Mouse (Mus musculus) brain, embryonic 14.5 days (tissue): Measurements from ENCODE around the gene Esyt2.

Source experiments
- CTCF ChIP-seq: fragments of 200-500 bp; IDR thresholded peaks from 2 replicates; pipeline ENCODE4 v1.5.1; 2012; ENCODE audit warnings: inconsistent platforms, mild to moderate bottlenecking, moderate library complexity, borderline replicate concordance; ENCODE audit not compliant: insufficient read depth, insufficient read length; ENCODE audit errors: extremely low read depth
- POLR2A ChIP-seq: fragments of 200-500 bp; IDR thresholded peaks from 2 replicates; pipeline ENCODE4 v1.6.1; 2012; ENCODE audit warnings: mild to moderate bottlenecking, inconsistent platforms, borderline replicate concordance; ENCODE audit not compliant: poor library complexity, insufficient read depth, insufficient read length, severe bottlenecking; ENCODE audit errors: extremely low read depth

DNA sequence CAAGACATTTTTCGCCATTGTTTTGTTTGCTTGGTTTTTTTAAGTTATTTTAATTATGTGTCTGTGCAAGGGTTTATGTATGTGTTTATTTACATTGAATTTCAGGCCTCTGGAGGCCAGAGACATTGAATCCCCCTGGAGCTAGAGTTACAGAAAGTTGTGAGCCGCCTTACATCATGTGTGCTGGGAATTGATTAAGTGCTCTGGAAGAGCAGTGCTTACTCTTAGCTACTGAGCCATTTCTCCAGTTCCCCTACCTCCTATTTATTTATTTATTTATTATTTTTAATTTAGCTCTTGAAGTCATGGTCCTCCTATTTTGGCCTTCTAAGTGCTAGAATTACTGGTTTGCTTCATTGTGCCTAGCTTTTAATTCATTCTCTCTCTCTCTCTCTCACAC lies 140.7 kb downstream of the Esyt2 start:
- no peak for TF ChIP-seq POLR2A
- no peak for TF ChIP-seq CTCF
